Mouse (Mus musculus) CD8-positive naive resting alpha-beta T cell, adult 57 days (primary cell): ENCODE data around the gene Gabarap. TPM values are rescaled to one million over a fixed set of nuclear protein-coding genes. Genes with fewer than 3 reads are reported as not detected.

Experiments used
- total RNA-seq: library from RNA; stranded (reverse); gene quantifications from one replicate; pipeline ENCODE4 v1.2.4, GENCODE M21; 2023

Gabarap gene
- 172 TPM for total RNA-seq

DNA sequence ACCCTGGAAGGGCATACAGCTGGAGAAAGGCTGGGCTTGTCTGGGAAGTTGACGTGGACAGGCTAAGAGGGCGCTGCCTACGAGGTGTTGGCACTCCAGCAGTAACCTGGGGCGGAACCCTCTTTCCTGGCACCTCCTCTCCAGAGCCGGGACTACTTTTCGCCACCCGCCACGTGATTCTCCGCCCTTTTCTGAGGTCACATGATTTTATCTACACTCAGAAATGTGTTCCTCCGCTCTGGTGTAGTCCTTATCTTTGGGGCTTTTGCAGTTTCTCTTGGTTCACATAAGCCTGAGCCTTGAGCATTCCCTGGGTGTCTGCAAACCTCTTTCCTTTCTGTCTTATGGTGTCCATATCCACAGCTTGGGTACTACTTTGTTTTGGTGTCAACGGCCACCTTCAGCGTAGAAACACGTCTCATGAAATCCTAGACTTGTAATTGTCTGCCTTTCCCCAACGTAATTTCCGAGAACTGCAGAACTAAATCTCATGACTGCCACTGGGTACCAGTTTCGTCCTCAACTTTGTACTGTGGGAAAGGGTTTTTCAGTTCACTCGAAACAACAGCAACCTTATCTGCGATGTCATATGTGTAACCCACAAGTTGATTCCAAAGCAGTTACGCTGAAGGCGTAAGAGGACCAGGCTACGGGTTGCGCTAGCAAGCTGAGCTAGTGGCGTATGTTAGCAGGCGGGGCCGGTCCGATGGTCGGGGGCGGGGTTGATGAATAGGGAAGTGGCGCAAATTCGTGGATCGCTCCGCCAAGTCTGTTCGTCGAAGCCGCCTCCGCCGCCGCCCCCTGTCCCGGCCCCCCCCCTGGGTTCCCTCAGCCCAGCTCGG is at the start of gene Gabarap:
Gabarap (plus strand) TSS at position 294 of the 842 bp plus-strand sequence.

DNA sequence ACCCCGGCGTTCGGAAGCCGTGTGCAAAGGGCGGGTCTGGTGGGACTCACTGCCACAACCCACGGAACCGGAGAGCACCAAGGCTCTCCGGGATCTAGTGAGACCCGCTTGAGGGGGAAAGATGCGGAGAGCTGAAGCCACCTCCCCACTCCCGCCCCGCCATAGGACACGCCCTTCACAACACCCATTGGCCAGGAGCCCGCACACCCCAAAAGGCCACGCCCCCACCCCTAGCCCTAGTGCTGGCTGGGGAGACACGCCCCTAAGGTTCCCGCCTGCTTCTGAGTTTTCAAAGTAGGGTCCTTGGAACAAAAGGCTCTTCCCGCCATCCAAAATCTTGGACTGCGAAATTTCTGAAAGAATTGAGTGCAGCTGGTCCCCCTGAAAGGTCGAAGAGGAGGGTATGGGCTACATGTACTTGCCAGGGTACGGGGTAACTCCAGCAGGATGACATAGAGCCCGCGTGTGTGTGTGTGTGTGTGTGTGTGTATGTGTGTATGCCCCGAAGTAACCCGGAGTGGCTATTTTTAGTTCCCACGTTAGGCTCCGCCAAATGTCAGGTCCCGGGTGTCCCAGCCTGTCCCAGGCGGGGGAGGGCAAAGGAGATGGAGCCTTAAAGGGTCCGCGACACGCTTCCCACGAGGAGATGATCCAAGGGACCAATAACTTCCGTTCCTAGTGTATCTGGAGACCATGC is 42.7 kb upstream of the Gabarap start, which contains the start of gene Slc2a4:
Slc2a4 (minus strand) TSS at position 123 of the 697 bp plus-strand sequence.

DNA sequence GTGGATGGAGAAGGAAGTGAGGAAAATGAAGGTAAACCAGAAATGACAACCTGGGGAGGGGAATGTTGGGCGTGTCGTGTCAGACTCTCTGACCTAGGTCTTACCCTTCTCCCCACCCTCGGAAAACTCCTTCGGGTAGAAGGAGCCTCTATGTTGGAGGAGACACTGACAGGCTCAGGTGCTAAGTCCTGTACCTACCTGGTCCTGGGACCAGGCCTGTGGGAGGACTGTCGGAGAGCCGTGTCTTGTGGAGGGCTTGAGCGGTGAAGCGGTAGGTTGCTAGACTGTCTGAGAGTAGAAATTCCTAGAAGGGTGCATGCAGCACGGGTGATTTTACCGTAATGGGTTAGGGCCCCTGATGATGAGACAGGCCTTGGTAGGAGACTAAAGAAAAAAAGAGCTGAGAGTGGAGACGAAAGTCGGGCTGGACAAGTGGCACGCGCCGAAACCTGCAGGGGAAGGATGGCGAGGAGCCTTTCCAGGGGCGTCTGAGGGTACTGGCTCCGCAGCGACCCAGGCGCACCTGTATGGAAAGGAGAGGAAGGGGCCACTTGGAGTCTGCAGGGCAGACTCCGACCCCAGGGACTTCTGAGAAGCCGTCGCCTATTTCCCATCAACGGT is 26.2 kb upstream of the Gabarap start, which contains the start of gene Cldn7:
Cldn7 (plus strand) TSS at position 130 of the 621 bp plus-strand sequence.

DNA sequence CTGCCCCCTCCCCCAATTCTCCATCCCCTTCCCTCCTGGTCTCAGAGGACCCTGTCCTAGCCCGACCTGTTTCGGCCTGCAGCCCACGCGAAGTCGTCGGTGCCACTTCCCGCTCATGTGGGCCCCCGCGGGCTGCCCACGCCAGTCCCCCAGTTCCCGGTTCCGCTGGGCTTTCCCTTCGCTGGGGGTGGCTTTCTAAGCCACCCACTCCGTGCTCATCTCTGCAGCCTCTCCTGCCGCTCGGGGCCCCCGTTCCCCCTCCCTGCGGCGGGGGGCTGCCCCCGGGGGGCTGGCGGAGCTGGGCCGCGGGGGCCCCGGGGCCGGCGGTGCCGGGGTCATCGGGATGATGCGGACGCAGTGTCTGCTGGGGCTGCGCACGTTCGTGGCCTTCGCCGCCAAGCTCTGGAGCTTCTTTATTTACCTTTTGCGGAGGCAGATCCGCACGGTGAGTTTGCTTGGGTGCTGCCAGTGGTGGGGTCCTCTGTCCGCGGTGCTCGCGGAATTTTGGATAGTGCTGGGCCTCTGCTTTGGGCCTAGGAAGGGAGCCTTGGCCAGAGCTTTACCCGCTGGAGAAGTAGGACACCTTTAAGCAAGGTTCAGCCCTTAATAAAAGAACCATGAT is 9.7 kb upstream of the Gabarap start, which contains the start of gene Ctdnep1:
Ctdnep1 (plus strand) TSS at position 16 of the 622 bp plus-strand sequence.

DNA sequence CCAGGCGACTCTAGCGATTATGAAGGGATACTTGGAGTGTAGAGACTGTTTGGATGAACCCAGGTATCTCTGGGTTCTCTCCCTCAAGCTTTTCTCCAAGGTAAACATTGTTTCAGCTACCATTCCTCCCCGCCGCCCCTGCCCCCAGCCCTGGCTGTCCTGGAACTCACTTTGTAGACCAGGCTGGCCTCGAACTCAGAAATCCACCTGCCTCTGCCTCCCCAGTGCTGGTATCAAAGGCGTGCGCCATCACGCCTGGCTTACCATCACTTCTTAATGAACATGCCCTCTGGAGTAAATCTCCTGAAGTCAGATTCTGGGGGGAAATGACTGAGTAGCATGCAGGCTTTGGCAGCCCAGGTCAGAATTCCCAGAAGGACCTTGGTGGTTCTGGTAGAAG is 8.7 kb upstream of the Gabarap start, which contains the start of gene Elp5:
Elp5 (minus strand) TSS at position 293 of the 400 bp plus-strand sequence.

DNA sequence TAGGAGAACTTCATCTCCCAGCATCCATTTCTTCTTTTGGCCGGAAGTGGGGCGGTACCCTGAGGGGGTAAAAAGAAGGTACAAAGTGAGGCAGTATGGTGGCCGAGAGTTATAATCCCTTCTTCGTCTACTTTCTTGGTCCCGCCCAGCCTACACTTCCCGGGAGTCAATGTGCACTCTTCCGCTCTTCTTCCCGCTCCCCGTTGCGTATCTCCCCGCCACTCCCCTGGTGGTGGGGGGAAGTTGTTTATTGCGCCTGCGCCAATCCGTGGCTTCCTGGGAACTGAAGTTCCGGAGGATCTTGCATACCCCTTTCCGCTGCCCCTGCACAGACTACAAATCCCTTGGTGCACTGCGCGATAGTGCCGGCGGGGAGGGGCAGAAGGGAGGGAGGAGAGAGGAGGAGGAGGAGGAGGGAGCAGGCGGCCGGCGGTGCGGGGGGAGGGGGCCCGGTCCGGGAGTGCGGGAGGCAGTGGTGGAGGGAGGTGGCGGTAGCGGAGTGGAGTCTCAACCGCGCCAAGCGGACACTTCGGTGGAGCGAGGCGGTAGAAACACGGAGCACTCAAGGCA is 4.5 kb downstream of the Gabarap start, which contains the start of gene Phf23:
Phf23 (plus strand) TSS at position 387 of the 570 bp plus-strand sequence.

DNA sequence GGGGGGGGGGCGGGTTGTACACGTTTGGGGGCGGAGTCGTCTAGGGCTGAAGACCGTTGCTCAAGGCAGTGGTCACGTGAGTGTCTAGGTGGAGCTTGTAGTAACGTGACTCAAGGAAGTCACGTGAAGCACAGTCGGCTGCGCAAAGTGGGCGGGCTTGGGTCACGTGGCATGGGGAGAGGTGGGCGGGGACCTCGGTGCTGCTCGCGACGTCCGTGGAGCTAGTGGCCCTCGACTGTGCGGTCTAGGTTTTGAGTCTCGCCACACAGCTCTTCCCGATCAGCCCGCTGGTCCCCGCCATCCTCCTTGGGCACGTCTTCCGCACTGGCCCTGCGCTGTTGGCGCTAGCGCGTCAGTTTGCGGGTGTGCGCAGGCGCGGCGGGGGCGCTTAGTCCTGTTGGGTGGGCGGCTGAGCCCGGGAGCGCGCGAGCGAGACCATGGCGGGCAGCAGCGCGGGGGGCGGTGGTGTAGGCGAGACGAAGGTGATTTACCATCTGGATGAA is 9.5 kb downstream of the Gabarap start, which contains the start of gene Dvl2:
Dvl2 (plus strand) TSS at position 200 of the 503 bp plus-strand sequence.

DNA sequence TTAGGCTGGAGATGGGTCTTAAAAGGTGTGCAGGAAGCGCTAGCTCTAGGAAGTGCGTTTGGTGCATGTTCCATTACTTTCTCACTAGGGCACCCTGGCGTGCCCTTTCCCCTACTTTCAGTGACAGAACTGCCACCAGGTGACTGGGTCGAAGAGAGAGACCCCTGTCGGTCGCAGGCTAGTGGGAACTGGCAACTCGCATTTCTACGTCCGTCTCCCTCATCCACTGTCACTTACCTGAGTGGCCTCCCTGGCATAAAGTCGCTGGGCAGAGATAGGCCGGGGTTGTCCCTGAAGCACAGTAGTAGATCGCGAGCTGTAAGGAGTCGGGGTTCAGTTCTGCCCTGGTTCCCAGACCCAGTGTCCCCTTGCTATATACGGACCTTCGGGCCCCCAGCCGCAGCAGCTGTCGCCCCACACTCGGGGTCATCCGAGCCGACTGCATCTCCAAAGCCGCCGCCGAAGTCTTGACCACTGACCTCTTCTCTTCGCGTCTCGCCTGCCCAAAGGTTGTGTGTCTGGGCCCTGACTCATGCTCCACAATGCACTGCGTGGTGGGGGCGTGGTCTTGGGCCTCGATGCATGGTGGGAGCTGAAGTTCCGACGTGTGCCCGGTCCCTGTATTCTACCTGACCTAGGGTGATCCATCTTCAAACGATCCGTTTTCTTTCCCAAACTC is 24.1 kb downstream of the Gabarap start, which contains the start of gene Acadvl:
Acadvl (minus strand) TSS at position 532 of the 679 bp plus-strand sequence.

DNA sequence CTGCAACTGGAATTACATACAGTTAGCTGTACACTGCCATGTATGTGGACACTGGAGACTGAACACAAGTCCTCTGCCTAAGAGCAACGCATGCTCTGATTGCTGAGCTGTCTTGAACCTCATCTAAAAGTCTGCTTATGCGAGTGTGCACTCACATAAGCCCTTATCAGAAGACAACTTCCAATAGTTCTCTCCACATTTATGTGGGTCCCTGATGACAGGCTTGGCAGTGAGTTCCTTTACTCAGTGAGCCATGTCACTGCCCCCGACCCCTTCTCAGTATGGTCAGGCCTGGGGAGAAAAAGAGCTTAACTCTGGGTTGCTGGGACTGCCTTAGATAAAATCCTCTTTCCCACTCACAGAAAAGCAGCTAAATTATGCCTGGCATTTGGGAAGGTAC is 25.7 kb downstream of the Gabarap start, which contains the start of gene Dlg4:
Dlg4 (plus strand) TSS at position 274 of the 400 bp plus-strand sequence.

Other genes starting within 250 kb of the Gabarap start
- gene Polr2a, start 232.5 kb upstream of the Gabarap start, total RNA-seq, result 188 TPM
- gene Slc35g3, start 229.2 kb upstream of the Gabarap start, total RNA-seq, result not detected
- gene Zbtb4, start 225.2 kb upstream of the Gabarap start, total RNA-seq, result 52.4 TPM
- gene Chrnb1, start 195.2 kb upstream of the Gabarap start, total RNA-seq, result 3.1 TPM
- not detected for gene Fgf11, start 189.3 kb upstream of the Gabarap start, total RNA-seq
- gene Tmem102, start 185.5 kb upstream of the Gabarap start, total RNA-seq, result not detected
- gene Gm39566, start 175.8 kb upstream of the Gabarap start, total RNA-seq, result not detected
- not detected for gene Spem2, start 172.7 kb upstream of the Gabarap start, total RNA-seq
- not detected for gene Spem1, start 169.0 kb upstream of the Gabarap start, total RNA-seq
- gene Nlgn2, start 153.4 kb upstream of the Gabarap start, total RNA-seq, result 0.49 TPM
- 20.8 TPM for gene Tmem256, start 152.6 kb upstream of the Gabarap start, total RNA-seq
- 18.2 TPM for gene Plscr3, start 144.8 kb upstream of the Gabarap start, total RNA-seq
- not detected for gene Tnk1, start 132.4 kb upstream of the Gabarap start, total RNA-seq
- gene Tmem95, start 113.1 kb upstream of the Gabarap start, total RNA-seq, result not detected
- gene Kctd11, start 109.7 kb upstream of the Gabarap start, total RNA-seq, result 1.0 TPM
- gene Acap1, start 95.6 kb upstream of the Gabarap start, total RNA-seq, result 435 TPM
- gene 2810408A11Rik, start 90.2 kb upstream of the Gabarap start, total RNA-seq, result 2.8 TPM
- 44.9 TPM for gene Neurl4, start 90.1 kb upstream of the Gabarap start, total RNA-seq
- 145 TPM for gene Gps2, start 77.3 kb upstream of the Gabarap start, total RNA-seq
- gene Eif5a, start 69.2 kb upstream of the Gabarap start, total RNA-seq, result 317 TPM
- gene Ybx2, start 55.3 kb upstream of the Gabarap start, total RNA-seq, result not detected
- not detected for gene Slc2a4, start 43.0 kb upstream of the Gabarap start, total RNA-seq
- not detected for gene Cldn7, start 26.4 kb upstream of the Gabarap start, total RNA-seq
- 114 TPM for gene Ctdnep1, start 10.0 kb upstream of the Gabarap start, total RNA-seq
- gene Elp5, start 8.6 kb upstream of the Gabarap start, total RNA-seq, result 36.4 TPM
- 55.3 TPM for gene Phf23, start 4.6 kb downstream of the Gabarap start, total RNA-seq
- 47.2 TPM for gene Dvl2, start 9.5 kb downstream of the Gabarap start, total RNA-seq
- gene Acadvl, start 24.3 kb downstream of the Gabarap start, total RNA-seq, result 46.3 TPM
- 27.8 TPM for gene Dlg4, start 25.8 kb downstream of the Gabarap start, total RNA-seq
- gene Asgr1, start 62.9 kb downstream of the Gabarap start, total RNA-seq, result not detected
- not detected for gene Asgr2, start 101.5 kb downstream of the Gabarap start, total RNA-seq
- gene Mgl2, start 139.2 kb downstream of the Gabarap start, total RNA-seq, result not detected
- not detected for gene Clec10a, start 165.1 kb downstream of the Gabarap start, total RNA-seq
- gene Slc16a11, start 221.6 kb downstream of the Gabarap start, total RNA-seq, result not detected
- gene Slc16a13, start 229.9 kb downstream of the Gabarap start, total RNA-seq, result 2.5 TPM
- 0.15 TPM for gene Bcl6b, start 238.7 kb downstream of the Gabarap start, total RNA-seq
- gene 0610010K14Rik, start 246.8 kb downstream of the Gabarap start, total RNA-seq, result 60.8 TPM
- gene Gm21988, start 248.7 kb downstream of the Gabarap start, total RNA-seq, result 4.4 TPM
- 59.2 TPM for gene Rnasek, start 248.7 kb downstream of the Gabarap start, total RNA-seq